In genomic region chr19:57658111-57659091, GRCm38 (mm10) we compare ENCODE assay signal across 12 mouse cellular contexts. TPM values are rescaled to one million over a fixed set of nuclear protein-coding genes. Genes with fewer than 3 reads are reported as not detected.
A peak's percentile ranks its signal among the peaks of the same experiment; 100 is the strongest.
DNase-seq lines count a peak whose midpoint lies in the region; ATAC-seq and TF ChIP-seq lines count a peak whose summit lies in the region.
"Had no signal": no experiment of that assay in that cellular context is flagged by ENCODE, and none has a peak within 500 bp of the region (broad histone marks: within the 10 kb centered on the region; RNA-seq: fewer than 3 reads in every experiment).

No protein-coding gene starts in this region.

- H3K79me2 ChIP-seq in heart, adult 2 months (replicated peaks; ENCODE audit: control insufficient read depth, insufficient read depth, low read length) = no peaks in the 10 kb centered on the region

- no peak for TF ChIP-seq EP300 in heart, adult 2 months (IDR thresholded peaks at IDR 0.05; ENCODE audit: insufficient read depth, low read depth, low read length)
- TF ChIP-seq EP300 in lung, postnatal 0 days (IDR thresholded peaks at IDR 0.05) = peak; percentile 93

- peak; percentile 87 for ATAC-seq in lung, postnatal 0 days
- peak; percentile 43; the same call in 1 of the 2 replicates for ATAC-seq in monocyte, adult 5-6 weeks (replicated peaks; ENCODE audit: insufficient number of reproducible peaks, low FRiP score, low TSS enrichment, poor library complexity, severe bottlenecking)

- peaks cover 2% of the 10 kb centered on the region for H3K4me1 ChIP-seq in heart, adult 2 months (ENCODE audit: control insufficient read depth, insufficient read depth, low read length)
- H3K4me1 ChIP-seq in heart, embryonic 10.5 days = no peaks in the 10 kb centered on the region
- no peaks in the 10 kb centered on the region for H3K4me1 ChIP-seq in lung, postnatal 0 days (ENCODE audit: insufficient read depth, low read depth, low read length)
- no peaks in the 10 kb centered on the region for H3K4me1 ChIP-seq in lung, adult 2 months (ENCODE audit: control insufficient read depth, insufficient read depth, low read length)
- H3K4me1 ChIP-seq: limb, embryonic 12.5 days had no signal

- TF ChIP-seq POLR2A in heart, adult 2 months (IDR thresholded peaks at IDR 0.05; ENCODE audit: insufficient read depth, low read depth, low read length) = no peak
- TF ChIP-seq POLR2A in lung, adult 2 months (IDR thresholded peaks at IDR 0.05; ENCODE audit: borderline replicate concordance, extremely low read depth, low read depth, low read length) = no peak

- H3K4me3 ChIP-seq in heart, adult 2 months = no peak overlapping the region
- no peak overlapping the region for H3K4me3 ChIP-seq in heart, embryonic 10.5 days
- H3K4me3 ChIP-seq in lung, postnatal 0 days (ENCODE audit: low read depth, low read length) = no peak overlapping the region
- no peak overlapping the region for H3K4me3 ChIP-seq in lung, adult 2 months (replicated peaks; ENCODE audit: extremely low read depth, low read depth, low read length)
- H3K4me3 ChIP-seq: hindbrain, embryonic 13.5 days; limb, embryonic 12.5 days had no signal

- peak overlapping the region; percentile 16; the same call in 1 of the 2 replicates for H3K27ac ChIP-seq in heart, adult 2 months
- H3K27ac ChIP-seq in heart, embryonic 10.5 days = no peak overlapping the region
- H3K27ac ChIP-seq in lung, postnatal 0 days (ENCODE audit: low read length) = peak overlapping the region; percentile 20; the same call in 1 of the 2 replicates
- H3K27ac ChIP-seq: hindbrain, embryonic 13.5 days; limb, embryonic 12.5 days had no signal

- H3K4me2 ChIP-seq in lung, postnatal 0 days (replicated peaks; ENCODE audit: low read depth, low read length) = no peak overlapping the region
- H3K4me2 ChIP-seq: hindbrain, embryonic 13.5 days; limb, embryonic 12.5 days had no signal

- no peak for TF ChIP-seq CTCF in heart, adult 2 months (IDR thresholded peaks at IDR 0.05)
- TF ChIP-seq CTCF in lung, postnatal 0 days (IDR thresholded peaks at IDR 0.05) = no peak
- TF ChIP-seq CTCF in lung, adult 2 months (IDR thresholded peaks at IDR 0.05; ENCODE audit: insufficient read depth, low read length) = no peak

- H3K9me3 ChIP-seq in heart, embryonic 10.5 days = no peaks in the 10 kb centered on the region
- no peaks in the 10 kb centered on the region for H3K9me3 ChIP-seq in lung, postnatal 0 days (ENCODE audit: low read length)
- H3K9me3 ChIP-seq: hindbrain, embryonic 13.5 days; limb, embryonic 12.5 days had no signal

- no peaks in the 10 kb centered on the region for H3K27me3 ChIP-seq in heart, adult 2 months (ENCODE audit: control insufficient read depth, insufficient read depth, low read length)
- no peaks in the 10 kb centered on the region for H3K27me3 ChIP-seq in heart, embryonic 10.5 days (ENCODE audit: insufficient read depth, poor library complexity, severe bottlenecking)
- no peaks in the 10 kb centered on the region for H3K27me3 ChIP-seq in lung, postnatal 0 days (replicated peaks; ENCODE audit: insufficient read depth, low read length)
- H3K27me3 ChIP-seq: hindbrain, embryonic 13.5 days; limb, embryonic 12.5 days had no signal

- no peaks in the 10 kb centered on the region for H3K36me3 ChIP-seq in heart, adult 2 months (ENCODE audit: control insufficient read depth, insufficient read depth, low read length)
- H3K36me3 ChIP-seq in heart, embryonic 10.5 days = peaks cover 19% of the 10 kb centered on the region
- peaks cover under 1% of the 10 kb centered on the region; the same call in 1 of the 2 replicates for H3K36me3 ChIP-seq in lung, postnatal 0 days (ENCODE audit: insufficient read depth, low read length)

- WGBS in heart, adult 2 months = 54% methylated on average over 8 of the region's 8 CpGs
- 69% methylated on average over 8 of the region's 8 CpGs for WGBS in heart, embryonic 10.5 days
- whole genome bisulfite sequencing in lung, postnatal 0 days = 65% methylated on average over 8 of the region's 8 CpGs
- WGBS in lung, adult 2 months = 58% methylated on average over 8 of the region's 8 CpGs

- H3K9ac ChIP-seq in heart, adult 2 months (ENCODE audit: low read depth, low read length) = no peak overlapping the region
- no peak overlapping the region for H3K9ac ChIP-seq in lung, postnatal 0 days (replicated peaks; ENCODE audit: low read depth)
- H3K9ac ChIP-seq: hindbrain, embryonic 13.5 days; limb, embryonic 12.5 days had no signal

- no peak for DNase-seq in heart, adult 2 months
- DNase-seq in heart, embryonic 10.5 days (ENCODE audit: low spot score) = no peak
- DNase-seq in lung, postnatal 0 days (ENCODE audit: low spot score) = peak; percentile 60
- DNase-seq in lung, adult 2 months = no peak
- peak; percentile 31 for DNase-seq in liver
- no peak for DNase-seq in right cerebral cortex, adult 18-20 months
- no peak for DNase-seq in right cerebral cortex, postnatal 4 days
- DNase-seq: cerebellum, postnatal 36 days; layer of hippocampus, adult 9-11 months had no signal

- intact Hi-C loops in heart, adult 2 months (cut with DNase I) = loop anchor here (5.0 kb wide), 1 partner anchor 969 kb away; no protein-coding TSS in a partner anchor

RNA-seq across cellular contexts. Expression of gene Atrnl1, which starts 47.6 kb away (rescaled TPM):
- 10 to 100 TPM; 13.4 to 14.2 TPM for total RNA-seq in heart, adult 2 months (2021)
- 6.3 and 10.0 TPM in 2 replicates for polyA plus RNA-seq in heart, adult 2 months (2012; rRNA removed)
- polyA plus RNA-seq in heart, embryonic 10.5 days (2016; fragmentation: Nextera tagmentation; extraction: Ambion mirVana) = 3.2 and 5.1 TPM in 2 replicates
- 4.5 and 5.2 TPM in 2 replicates for polyA plus RNA-seq in lung, postnatal 0 days (2015; fragmentation: Nextera tagmentation; extraction: Ambion mirVana)
- 14.4 and 18.6 TPM in 2 replicates for polyA plus RNA-seq in lung, adult 2 months (2012; rRNA removed)
- total RNA-seq in monocyte, adult 5-6 weeks (2017) = 1.0 to 3.8 TPM (median 1.6 TPM) in 3 replicates

Comparison
In these comparisons a context has a peak if more than half of its experiments do, and no peak if none do; other contexts are left out.
1. DNase-seq: peak in lung, postnatal 0 days (single experiment) and liver (single experiment); none in heart, adult 2 months (0 of 2), heart, embryonic 10.5 days (single experiment), lung, adult 2 months (single experiment), right cerebral cortex, adult 18-20 months (single experiment) and right cerebral cortex, postnatal 4 days (single experiment).